Mouse (Mus musculus) bone marrow macrophage, adult 2 months (primary cell): Measurements from ENCODE around the gene Rcsd1.

Experiments
- CTCF ChIP-seq: IDR thresholded peaks from 2 replicates; pipeline ENCODE4 v1.5.1; 2012; ENCODE audit warnings: low read depth, mild to moderate bottlenecking, low read length, moderate library complexity
- POLR2A ChIP-seq: IDR thresholded peaks from 2 replicates; pipeline ENCODE4 v1.6.1; 2012; ENCODE audit warnings: mild to moderate bottlenecking, low read depth, low read length, borderline replicate concordance

GRCm38 (mm10) chr1:165609495-165610320 is 99.8 kb downstream of the Rcsd1 start:
- TF ChIP-seq CTCF (no peak), POLR2A (no peak)
